8 mouse cellular contexts compared by ENCODE assay signal in the genomic region with DNA sequence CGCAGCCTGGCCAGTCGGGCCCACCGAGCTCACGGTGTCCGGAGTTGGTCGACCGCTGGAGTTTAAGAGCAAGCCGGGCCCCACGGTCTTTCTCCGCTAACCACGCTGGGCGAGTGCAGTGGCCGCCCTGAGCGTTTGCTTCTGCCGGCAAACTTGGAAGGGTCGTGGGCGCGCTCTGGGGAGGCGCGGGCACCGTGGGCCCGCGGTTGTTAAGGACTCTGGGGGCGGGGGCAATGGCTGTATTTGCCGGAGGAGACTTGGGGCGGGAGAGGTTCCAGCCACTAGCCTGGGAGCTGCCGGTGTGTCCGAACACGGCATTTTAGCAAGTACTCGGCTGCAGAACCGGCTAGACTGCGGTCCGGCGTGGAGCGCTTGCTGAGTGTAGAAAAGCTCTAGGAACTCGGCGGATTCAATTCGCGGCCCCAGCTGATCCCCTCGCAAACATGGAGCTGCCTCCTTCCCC. TPM values are rescaled to one million over a fixed set of nuclear protein-coding genes. Genes with fewer than 3 reads are reported as not detected.
A peak's percentile ranks its signal among the peaks of the same experiment; 100 is the strongest.
DNase-seq lines count a peak whose midpoint lies in the region; ATAC-seq and TF ChIP-seq lines count a peak whose summit lies in the region.

No protein-coding gene starts in this region.

- TF ChIP-seq CTCF in left cerebral cortex, adult 2 months (IDR thresholded peaks at IDR 0.05) = no peak

- ATAC-seq in embryonic facial prominence, embryonic 14.5 days (ENCODE audit: low read depth) = no peak
- no peak for ATAC-seq in neural tube, embryonic 13.5 days (ENCODE audit: low read depth)

- DNase-seq in left cerebral cortex, adult 2 months (ENCODE audit: extremely low spot score in 1 of 2, low spot score in 2 of 2) = no peak
- no peak for DNase-seq in left cerebral cortex, postnatal 10 days (ENCODE audit: extremely low spot score in 1 of 2, low spot score in 2 of 2)
- no peak for DNase-seq in embryonic facial prominence, embryonic 14.5 days (ENCODE audit: low spot score)
- no peak for DNase-seq in limb, embryonic 10.5 days (ENCODE audit: low spot score)
- DNase-seq in layer of hippocampus, adult 9-10 months (ENCODE audit: low spot score) = no peak
- DNase-seq in adrenal gland, adult 8-10 months = no peak
- no peak for DNase-seq in cerebellum, postnatal 10 days

- H3K9ac ChIP-seq in embryonic facial prominence, embryonic 14.5 days (ENCODE audit: low read depth, low read length) = peak overlapping the region; percentile 83
- H3K9ac ChIP-seq in neural tube, embryonic 13.5 days = peak overlapping the region; percentile 83

- H3K9me3 ChIP-seq in embryonic facial prominence, embryonic 14.5 days (ENCODE audit: control insufficient read depth, low read length) = no peaks in the 10 kb centered on the region
- no peaks in the 10 kb centered on the region for H3K9me3 ChIP-seq in limb, embryonic 10.5 days (replicated peaks)
- no peaks in the 10 kb centered on the region for H3K9me3 ChIP-seq in neural tube, embryonic 13.5 days

- peak overlapping the region; percentile 99 for H3K27ac ChIP-seq in left cerebral cortex, adult 2 months
- peak overlapping the region; percentile 98 for H3K27ac ChIP-seq in embryonic facial prominence, embryonic 14.5 days (replicated peaks; ENCODE audit: low read depth, low read length)
- H3K27ac ChIP-seq in limb, embryonic 10.5 days = peak overlapping the region; percentile 91
- H3K27ac ChIP-seq in neural tube, embryonic 13.5 days (replicated peaks) = peak overlapping the region; percentile 98

- H3K36me3 ChIP-seq in embryonic facial prominence, embryonic 14.5 days (ENCODE audit: control insufficient read depth, insufficient read depth, low read length) = no peaks in the 10 kb centered on the region
- 0 out of 2 replicates have a peak, but pooled peaks cover 2% of the 10 kb centered on the region for H3K36me3 ChIP-seq in limb, embryonic 10.5 days
- no peaks in the 10 kb centered on the region; the same call in 1 of the 2 replicates for H3K36me3 ChIP-seq in neural tube, embryonic 13.5 days

- H3K4me2 ChIP-seq in embryonic facial prominence, embryonic 14.5 days (ENCODE audit: low read depth, low read length) = peak overlapping the region; percentile 85
- H3K4me2 ChIP-seq in neural tube, embryonic 13.5 days = peak overlapping the region; percentile 94

- peaks cover 16% of the 10 kb centered on the region; the same call in 1 of the 2 replicates for H3K4me1 ChIP-seq in embryonic facial prominence, embryonic 14.5 days (ENCODE audit: control insufficient read depth, insufficient read depth, low read length)
- H3K4me1 ChIP-seq in limb, embryonic 10.5 days = peaks cover 34% of the 10 kb centered on the region
- peaks cover 35% of the 10 kb centered on the region for H3K4me1 ChIP-seq in neural tube, embryonic 13.5 days (replicated peaks)

- intact Hi-C loops in left cerebral cortex, adult 2 months (cut with DNase I) = loop anchor here (2.0 to 5.0 kb wide), 4 partner anchors 78 to 450 kb away; a partner anchor contains a TSS
- intact Hi-C loops in left cerebral cortex, postnatal 10 days (cut with DNase I) = no loop called here

- peak overlapping the region; percentile 89 for H3K4me3 ChIP-seq in left cerebral cortex, adult 2 months
- peak overlapping the region; percentile 94 for H3K4me3 ChIP-seq in embryonic facial prominence, embryonic 14.5 days (ENCODE audit: low read depth, low read length)
- H3K4me3 ChIP-seq in limb, embryonic 10.5 days = peak overlapping the region; percentile 94
- H3K4me3 ChIP-seq in neural tube, embryonic 13.5 days = peak overlapping the region; percentile 67

- no peaks in the 10 kb centered on the region for H3K27me3 ChIP-seq in embryonic facial prominence, embryonic 14.5 days (replicated peaks; ENCODE audit: control insufficient read depth, insufficient read depth, low read length)
- H3K27me3 ChIP-seq in limb, embryonic 10.5 days (ENCODE audit: low read depth, poor library complexity, severe bottlenecking) = no peaks in the 10 kb centered on the region
- H3K27me3 ChIP-seq in neural tube, embryonic 13.5 days = no peaks in the 10 kb centered on the region

- 0% methylated on average over 39 of the region's 40 CpGs for WGBS in embryonic facial prominence, embryonic 14.5 days
- WGBS in limb, embryonic 10.5 days = 0% methylated on average over 40 of the region's 40 CpGs
- under 1% methylated on average over 40 of the region's 40 CpGs for WGBS in neural tube, embryonic 13.5 days

RNA-seq across cellular contexts. Expression of a gene that starts 0.7 kb away (rescaled TPM):
- total RNA-seq in left cerebral cortex, adult 2 months (2021) = 10 to 100 TPM; 38.8 to 47.5 TPM
- 10 to 100 TPM; 29.5 to 34.8 TPM for total RNA-seq in left cerebral cortex, postnatal 10 days (2021)
- 32.4 and 38.6 TPM in 2 replicates for polyA plus RNA-seq in embryonic facial prominence, embryonic 14.5 days (2014; fragmentation: Nextera tagmentation; extraction: Ambion mirVana)
- 60.5 and 62.5 TPM in 2 replicates for polyA plus RNA-seq in limb, embryonic 10.5 days (2016; fragmentation: Nextera tagmentation; extraction: Ambion mirVana)
- 23.0 and 28.1 TPM in 2 replicates for polyA plus RNA-seq in neural tube, embryonic 13.5 days (2015; fragmentation: Nextera tagmentation; extraction: Ambion mirVana)
- 10 to 100 TPM; 43.5 to 69.7 (median 66.9) TPM for total RNA-seq in adrenal gland, adult 8-10 months (2022)

RNA-seq across cellular contexts. Expression of a gene that starts 57.9 kb away (rescaled TPM):
- 100 to 1,000 TPM; 150 to 175 TPM for total RNA-seq in left cerebral cortex, adult 2 months (2021)
- total RNA-seq in left cerebral cortex, postnatal 10 days (2021) = 100 to 1,000 TPM; 140 to 148 TPM
- 38.2 and 42.4 TPM in 2 replicates for polyA plus RNA-seq in embryonic facial prominence, embryonic 14.5 days (2014; fragmentation: Nextera tagmentation; extraction: Ambion mirVana)
- polyA plus RNA-seq in limb, embryonic 10.5 days (2016; fragmentation: Nextera tagmentation; extraction: Ambion mirVana) = 62.2 and 72.1 TPM in 2 replicates
- polyA plus RNA-seq in neural tube, embryonic 13.5 days (2015; fragmentation: Nextera tagmentation; extraction: Ambion mirVana) = 55.8 and 77.2 TPM in 2 replicates
- total RNA-seq in adrenal gland, adult 8-10 months (2022) = 100 to 1,000 TPM; 138 to 208 (median 173) TPM
